Mouse (Mus musculus) kidney, postnatal 36 days (tissue): ENCODE results near the gene Tifab.
"Not testable (repeated sequence)": the region's sequence is repeated elsewhere in the genome, so short reads cannot be mapped to it uniquely, and the experiment has no call there.

Experiments used
- DNase-seq, 2 experiments: peaks; one replicate each; pipeline ENCODE4 v3.0.0; 2021 to 2022; ENCODE audit warnings: mixed read lengths in 2 of 2

Tifab gene

DNA sequence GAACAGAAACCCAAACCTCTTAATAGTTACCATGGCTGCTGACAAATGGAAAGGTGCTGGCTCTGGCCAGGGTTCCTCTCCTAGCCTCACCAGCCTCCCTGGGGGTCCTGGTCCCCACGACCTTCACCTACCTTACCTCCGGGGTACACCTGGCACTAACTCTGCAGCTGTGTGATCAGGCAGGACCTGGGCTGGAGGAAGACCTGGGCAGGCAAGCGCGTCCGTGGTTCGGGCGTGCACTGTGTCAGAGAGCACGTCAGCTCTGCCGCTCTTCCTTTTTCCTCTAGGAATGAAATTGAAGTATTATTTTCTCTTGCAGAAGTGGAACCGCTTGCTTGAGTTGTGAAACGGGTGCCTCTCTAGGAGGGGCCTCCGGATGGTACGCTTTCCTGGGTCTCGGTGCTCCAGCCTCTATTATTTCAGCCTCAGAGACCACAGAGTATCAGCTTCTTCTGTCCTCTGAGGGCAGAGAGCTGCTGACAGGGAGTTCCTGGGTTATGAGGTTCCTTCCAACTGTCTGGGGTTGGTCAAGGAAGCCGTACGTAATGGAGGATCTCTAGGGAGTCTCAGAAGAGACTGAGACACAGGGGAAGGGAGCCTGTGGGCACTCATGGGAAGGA is at the start of gene Tifab:
Gene Tifab (minus strand): TSS at position 470 of the 620 bp plus-strand sequence.
- no peak for DNase-seq

DNA sequence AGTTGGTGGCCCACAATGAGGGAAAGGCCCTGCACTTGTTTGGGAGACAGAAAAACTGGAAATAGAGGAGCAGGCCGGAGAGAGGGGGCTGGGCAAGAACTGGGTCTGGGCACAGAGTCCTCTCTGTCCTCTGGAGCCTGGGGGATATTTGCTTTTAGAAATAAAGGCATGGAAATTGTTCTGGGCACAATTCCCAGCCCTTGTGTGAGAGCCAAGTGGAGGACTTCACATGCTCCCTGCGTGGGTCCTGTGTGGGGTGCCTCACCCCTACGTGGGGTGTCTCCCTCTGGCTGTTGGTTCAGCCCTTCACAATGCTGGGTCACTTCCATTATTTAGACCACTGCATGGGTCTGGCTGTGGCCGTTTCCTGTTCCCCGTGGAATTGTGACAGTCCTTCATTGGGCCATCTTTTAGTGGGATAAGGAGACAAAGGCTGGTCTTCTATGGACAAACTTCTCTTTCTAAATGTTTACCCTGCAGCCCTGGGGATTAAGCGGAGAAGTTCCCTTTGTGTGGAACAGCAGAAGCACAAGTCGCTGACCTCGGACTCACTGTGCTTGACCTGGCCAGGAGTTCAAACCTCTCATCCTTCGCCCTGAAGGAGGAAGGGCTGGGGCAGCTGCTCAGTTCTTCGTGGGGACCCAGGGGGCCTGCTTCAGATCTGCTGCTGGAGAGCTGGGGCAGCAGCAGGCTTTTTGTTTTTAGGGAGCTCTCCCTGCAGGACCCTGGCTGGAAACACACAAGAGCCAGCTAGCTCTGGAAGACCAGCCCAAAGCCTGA is 47.7 kb upstream of the Tifab start:
- no peak for DNase-seq

DNA sequence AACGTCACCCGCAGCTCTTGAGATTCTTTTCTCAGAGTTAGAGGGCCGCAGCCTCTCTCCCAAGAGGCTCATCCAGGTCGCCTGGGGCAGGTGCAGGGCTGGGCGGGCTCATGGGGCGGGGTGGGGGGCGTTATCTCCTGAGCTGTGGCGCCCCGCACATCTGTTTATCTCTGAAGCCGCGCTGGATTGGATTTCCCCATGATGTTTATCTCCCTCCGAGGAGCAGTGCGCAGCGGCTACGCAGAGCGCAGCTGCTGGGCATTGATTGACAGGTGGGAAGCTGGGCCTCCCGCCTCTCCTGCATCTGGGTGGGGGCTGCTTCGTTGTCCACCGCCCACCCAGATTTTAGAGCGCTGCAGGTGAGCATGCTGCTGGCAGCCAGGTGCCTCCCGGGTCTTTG is 44.9 kb upstream of the Tifab start:
- no peak for DNase-seq

DNA sequence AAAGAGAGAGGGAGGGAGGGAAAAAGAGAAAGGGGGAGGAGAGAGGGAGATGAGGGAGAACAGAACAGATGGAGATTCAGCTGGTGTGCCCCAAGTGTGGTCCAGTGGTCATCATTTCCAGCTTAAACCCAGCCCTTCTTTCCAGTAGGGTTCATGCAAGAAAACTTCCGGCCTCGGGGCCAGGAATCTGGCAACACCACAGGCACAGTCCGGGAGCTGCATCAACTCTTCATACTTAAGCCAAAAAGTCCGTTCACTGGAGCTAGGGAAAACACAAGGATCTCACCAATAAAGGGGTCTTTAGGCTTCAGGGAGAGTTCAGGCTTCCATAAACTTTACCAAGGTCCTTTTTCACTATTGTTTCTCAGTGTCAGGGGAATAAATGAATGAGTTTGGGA is 44.2 kb upstream of the Tifab start:
- no peak for DNase-seq

DNA sequence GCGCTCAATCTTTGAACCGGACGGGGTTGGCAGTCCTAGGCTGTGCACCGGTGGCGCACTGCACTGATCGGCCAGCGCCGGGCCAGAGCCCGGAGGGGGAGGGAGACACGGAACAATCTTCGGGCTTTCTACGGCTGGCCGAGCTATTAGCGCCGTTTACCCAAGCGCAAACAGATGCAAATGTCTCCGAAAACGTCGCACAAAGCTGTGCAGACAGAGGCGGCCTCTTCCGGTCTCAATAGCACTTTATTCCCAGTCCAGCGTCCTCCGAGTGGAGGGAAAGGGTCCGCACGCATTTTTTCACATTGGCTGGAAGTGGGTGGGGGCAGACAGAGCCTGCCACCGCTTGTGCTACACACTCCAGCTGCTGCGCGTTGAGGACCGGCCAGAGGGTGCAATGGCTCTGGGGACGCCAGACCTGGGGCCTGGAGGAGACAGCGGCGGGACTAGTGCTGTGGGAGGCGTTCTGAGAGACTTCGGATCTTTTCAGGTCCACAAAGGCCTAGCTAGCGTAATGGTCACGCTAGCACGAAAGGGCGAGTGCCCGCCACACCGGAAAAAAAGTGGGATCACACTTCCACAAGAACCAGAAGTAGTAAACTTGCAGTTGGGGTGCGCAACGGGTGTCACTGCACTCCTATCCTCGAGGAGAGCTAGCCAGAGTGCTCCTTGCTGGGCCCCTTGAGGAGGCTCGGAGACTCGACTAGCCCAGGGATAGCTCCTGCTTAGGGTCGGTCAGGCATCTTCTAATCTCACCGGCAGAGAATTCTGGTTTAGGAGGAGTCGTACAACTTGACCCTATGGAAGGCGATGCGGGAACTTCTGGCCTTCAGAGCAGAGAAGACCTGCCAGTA is 43.5 kb upstream of the Tifab start:
- peak in 1 of 2 experiments; percentile 26 for DNase-seq

DNA sequence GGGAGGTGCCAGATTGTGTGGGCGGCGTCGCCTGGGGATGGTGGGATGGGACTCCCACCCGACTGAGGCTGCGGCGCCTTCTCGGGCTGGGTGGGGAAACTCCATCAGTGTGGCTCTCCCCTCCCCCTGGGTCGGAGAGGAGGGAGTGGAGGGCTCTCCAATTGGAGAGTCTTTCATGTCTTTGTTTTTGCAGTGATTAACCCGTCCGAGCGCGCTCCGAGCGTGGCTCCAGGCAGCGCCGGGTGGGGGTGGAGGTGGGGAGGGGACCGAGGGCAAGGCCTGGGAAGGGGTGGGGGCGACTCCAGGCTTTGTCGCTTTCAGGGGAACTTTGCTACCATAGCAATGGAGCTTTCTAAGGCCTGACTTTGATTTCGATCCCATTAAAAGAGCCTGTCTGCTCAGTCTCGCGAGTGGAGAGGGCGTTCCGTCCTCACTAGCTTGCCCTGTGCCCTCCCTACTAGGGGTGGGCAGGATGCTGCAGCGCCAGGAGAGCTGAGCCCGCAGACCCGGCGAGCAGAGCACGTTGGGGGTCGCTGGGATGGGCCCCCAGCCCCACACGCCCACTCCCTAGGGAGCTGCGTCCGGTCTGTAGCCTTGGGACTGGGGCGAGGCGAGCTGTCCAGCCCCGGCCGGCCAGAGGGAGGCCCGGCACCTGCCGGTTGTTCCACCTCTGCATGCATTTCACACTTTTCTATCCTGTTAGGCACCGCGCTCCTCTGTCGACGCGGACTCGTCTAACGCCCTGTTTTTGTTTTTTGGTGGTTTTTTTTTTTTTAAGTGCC is 42.6 kb upstream of the Tifab start:
- no peak for DNase-seq

DNA sequence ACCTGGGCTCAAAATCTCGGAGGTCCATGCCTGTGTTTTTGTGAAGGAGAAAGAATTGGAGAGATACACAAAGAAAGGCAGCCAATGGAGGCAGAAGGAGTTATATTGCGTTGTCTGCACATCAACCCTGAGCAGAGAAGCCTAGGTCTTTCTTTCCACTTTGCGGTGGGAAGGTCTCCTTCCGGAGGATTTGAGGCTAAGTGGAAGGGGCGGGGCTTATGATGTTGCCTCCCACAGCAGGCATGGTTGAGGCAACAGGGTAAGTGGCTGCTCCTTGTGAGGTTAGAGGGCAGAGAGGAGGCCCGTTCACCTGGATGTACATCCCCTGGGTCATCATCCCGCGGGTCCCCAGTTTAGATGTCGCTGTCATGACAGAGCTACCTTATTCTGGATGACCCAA is 40.6 kb upstream of the Tifab start:
- DNase-seq: no peak

DNA sequence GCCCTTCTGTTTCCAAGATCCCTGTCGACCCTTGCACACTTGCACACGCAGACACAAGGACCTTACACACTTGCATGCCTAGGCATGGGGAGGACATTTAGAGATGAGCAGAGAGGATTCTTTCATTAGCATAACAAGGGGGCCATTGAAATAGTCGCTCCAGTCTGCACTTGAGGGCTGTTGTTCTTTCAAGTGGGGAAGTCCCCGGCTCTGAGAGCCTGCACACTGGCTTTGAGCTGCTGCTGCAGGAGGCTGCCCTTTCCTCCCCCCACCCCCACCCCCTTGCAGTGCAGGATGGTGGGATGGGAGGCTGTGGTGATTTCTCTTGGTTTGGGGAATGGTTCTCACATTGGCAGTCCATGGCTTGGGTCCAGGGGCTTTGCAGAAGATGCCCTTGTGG is 37.4 kb upstream of the Tifab start:
- DNase-seq: no peak

DNA sequence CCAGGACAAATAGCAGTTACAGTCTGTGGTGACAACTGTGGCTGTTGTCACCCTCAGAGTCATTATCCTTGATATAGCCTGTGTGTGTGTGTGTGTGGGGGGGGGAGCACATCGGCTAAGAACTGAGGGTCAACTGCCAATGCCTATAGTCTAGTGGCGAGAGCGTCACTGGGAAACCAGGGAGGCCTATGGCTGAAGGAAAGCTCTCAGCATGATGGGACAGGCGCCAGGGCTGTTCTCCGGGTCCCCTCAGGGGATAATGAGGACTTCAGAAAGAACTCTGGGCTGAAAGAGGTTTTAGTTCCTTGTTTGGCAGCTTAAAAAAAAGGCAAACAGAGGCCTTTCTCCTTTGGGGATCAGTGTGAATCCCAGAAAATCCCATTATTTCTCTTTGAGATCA is 35.9 kb upstream of the Tifab start:
- DNase-seq: no peak

DNA sequence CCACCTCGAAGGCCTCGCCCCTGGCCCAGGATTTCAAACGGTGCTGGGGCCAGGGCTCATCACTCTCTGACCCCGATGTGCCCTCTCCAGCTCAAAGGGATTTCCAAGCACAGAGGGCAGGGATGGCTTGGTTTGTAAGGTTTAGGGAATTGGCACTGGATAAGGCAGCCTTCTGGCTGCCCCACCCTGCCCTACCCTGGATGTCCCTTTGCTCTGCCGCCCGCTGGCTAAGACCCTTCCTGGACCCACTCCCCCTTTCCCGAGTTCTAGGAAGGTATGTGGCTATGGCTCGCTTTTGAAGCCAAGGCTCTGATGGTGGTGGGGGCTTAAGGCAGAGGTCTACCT is 30.4 kb upstream of the Tifab start:
- DNase-seq: no peak

DNA sequence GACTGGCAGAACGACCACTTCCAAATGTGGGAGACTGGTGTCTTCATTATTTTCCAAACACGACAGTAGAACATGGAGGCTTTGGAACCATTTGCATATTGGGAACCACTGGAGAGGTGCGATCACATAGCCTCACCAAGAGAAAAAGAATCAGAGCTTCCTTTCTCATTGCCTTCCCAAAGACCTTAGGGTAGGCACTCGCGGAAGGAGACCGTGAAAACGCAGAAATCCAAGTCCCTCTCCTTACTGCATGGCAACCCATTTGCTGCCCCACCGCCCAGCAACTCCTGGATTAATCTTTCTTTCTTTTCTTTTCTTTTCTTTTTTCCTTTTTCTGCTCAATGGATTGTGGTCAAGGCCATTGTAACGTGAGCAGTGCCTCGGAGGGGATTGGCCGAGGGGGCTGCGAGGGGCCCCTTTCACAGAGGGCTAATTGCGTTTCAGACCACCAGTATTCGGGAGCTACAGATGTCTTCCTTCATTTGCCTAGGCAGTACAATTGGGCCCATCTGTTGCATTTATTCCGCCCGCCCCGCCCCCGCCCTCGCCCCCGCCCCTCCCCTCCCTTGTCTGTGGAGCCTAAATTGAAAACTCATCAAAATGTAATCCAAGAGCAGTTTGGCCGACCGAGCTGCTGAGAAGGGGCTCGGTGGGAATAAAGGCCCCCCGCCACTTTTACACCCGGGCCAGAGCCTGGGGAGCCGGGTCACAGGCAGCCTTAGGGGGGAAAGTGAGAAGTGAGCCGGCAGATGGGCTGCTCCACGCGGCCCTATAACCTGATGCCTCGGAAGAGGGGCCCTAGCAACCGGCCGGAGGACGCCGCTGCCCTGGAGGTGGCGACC is 29.8 kb upstream of the Tifab start:
- DNase-seq: no peak

DNA sequence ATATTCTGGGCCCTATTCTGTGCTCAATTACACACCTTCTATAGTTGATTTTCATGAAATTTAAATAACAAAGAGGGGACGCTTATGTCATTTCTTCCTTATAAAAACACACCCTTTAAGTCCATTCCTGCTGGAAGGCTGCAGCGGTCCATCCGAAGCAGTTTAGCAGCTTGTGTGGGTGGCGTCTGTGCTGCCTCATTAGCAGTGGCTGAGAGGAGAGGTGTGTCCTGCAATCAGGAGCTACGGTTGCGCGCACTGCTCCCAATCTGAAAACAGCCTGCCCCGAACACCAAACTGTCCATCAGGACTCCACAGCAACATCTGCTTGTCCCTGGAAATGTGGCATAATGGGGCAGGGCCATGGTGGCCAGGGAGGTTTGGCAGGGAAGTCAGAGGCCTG is 20.8 kb upstream of the Tifab start:
- no peak for DNase-seq

DNA sequence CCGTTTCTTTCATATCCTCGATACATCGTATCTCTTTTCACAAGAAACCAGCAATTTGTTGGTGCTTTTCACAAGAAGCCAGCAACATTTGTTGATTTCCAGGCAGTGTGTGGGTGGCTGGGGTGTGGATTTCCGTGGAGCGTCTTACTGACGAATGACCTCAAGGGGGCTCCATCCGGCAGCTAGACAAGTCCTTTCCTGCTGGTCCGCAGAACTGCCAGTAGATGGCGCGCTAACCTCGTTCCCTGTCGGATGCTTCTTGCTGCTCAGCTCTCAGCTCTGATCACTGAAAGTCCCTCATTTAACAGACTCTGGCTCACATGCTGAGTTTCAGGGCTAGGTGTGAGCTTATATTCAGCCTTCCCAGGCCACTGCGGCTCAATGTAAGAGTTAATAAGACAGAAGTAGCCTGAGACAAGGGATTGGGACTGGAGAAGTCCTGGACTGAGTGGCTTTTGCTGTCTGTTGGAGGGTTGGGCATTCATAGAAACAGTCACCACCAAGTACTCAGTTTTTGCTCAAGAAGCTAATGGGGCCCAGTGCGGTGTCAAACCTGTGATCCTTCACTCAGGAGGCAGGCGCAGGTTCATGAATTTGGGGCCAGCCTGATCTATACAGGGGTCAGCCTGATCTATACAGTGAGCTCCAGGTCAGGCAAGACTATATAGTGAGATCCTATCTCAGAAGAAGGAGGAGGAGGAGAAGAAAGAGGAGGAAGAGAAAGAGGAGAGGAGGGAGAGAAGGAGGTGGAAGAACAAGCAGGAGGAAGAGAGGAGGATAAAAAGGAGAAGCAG is 19.0 kb upstream of the Tifab start:
- peak; percentile 86 to 90 for DNase-seq

DNA sequence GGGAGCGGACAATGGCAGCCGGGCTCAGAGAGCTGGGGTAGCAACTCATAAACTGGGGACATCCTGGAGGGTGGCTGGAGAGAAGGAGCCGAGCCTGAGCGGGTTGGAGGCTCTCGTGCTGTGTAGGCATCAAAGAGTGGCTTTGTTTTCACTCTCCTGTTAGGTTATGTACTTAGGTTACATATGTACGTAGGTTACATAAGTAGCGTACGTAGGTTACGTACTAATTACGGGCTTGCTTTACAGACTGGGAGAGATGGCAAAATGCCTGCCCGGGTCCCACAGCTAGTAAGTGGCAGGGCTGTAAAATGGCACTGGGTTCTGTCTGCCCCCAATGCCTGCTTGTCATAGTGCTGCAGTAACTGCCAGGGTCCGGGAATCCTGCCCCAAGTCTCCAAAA is 18.3 kb upstream of the Tifab start:
- DNase-seq: no peak

DNA sequence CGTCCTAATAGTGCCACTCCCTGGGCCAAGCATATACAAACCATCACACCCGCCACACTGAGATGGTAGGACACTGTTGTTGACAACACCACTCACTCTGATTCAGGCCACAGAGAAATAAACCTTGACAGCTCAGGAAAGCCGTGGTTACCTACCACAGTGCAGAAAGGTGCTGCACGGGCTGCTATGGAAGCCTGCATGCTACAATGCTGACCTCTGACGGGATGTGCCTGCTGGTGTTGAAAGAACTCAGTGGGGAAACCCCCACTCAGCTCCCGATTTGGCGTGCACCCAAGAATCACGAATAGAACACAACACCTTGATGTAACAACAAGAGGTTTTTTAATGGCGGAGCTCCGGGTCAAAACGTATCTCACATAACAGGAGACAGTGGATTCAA is 17.1 kb upstream of the Tifab start:
- DNase-seq: not testable (repeated sequence)

DNA sequence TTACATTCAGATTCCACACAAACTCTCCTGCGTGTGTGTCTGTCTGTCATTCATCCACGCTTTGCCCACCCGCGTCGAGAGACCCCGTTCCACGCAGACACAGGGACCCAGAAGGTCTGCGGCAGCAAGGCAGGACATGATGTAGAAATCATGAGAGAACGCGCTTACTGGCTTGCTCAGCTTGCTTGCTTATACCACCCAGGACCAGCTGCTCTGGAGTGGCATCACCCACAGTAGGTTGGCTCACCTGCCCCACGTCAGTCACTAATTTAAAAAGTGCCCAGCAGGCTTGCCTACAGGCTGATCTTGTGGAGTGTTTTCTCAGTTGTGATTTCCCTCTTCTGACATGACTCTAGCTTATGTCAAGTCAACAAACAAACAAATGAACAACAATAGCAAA is 15.5 kb upstream of the Tifab start:
- DNase-seq: not testable (repeated sequence)

DNA sequence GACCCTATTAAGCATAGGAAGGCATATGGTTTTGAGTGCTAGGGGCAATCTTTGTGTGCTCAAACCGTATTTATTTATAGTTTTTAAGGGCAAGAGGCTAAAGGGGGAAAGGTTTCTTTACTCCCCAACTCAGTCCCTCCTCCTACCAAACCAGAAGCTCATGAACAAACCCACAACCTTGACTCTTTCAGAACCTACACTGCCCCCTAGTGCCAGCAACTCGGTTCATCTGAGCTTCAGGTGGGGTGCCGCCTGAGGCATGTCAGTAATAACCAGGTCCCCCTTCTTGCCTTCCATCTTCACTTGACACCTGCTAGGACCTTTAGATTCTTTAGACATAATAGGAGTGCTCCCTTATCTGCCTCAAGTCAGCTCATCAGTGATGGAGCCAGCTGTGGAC is 12.5 kb upstream of the Tifab start:
- peak in 1 of 2 experiments; percentile 72 for DNase-seq

DNA sequence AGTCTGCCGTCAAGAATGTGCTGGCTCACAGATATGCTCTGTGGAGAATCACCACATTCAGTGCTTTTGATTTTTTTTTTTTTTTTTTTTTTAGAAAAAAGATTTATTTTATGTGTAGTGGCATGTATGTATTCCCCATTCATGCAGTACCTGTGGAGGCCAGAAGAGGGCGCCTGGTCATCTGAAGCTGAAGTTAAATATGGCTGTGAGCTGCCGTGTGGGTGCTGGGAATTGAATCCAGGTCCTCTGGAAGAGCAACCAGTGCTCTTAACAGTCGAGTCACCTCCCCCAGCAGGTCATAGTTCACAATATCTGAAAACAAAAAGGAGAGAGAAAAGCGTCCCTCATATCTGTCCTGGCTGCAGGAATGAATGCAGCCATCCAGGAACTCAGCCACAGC is 11.0 kb upstream of the Tifab start:
- peak in 1 of 2 experiments; percentile 38 for DNase-seq

DNA sequence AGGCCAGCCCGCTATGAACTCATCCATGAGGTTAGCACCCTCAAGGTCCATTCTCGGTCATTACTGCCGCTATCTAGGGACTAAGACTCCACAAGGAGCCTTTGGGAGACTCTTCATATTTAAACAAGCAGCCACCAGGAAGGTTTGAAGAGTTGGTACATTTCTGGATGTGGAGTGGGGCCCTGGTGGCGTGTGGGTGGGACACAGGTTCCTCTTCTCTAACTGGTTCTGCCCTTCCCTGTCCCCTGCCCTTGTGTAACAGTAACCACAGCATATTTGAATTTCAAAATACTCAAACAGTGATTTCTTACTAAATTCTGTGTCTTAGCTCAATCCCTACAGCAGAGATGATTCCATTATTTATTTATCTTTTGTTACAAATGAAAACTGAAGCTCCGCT is 5.0 kb upstream of the Tifab start:
- DNase-seq: no peak

DNA sequence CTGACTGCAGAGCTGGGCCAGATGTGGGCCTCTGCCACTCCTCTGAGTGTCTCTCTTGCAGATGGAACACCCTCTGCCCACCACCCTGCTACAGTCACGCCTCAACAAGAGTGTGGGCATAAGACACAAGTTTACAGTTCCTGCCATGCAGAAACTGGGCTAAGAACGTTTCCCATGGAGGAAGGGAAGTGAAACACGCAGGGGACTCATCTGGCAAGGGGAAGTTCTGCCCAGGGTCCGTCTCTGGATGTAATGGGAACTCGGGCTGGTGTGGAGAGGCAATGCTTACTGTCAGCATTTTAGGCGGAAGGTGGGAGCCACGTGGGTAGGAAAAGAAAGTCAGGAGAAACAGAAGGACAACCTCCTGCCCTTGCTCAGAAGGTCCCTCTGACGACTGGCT is 2.7 kb upstream of the Tifab start:
- no peak for DNase-seq

DNA sequence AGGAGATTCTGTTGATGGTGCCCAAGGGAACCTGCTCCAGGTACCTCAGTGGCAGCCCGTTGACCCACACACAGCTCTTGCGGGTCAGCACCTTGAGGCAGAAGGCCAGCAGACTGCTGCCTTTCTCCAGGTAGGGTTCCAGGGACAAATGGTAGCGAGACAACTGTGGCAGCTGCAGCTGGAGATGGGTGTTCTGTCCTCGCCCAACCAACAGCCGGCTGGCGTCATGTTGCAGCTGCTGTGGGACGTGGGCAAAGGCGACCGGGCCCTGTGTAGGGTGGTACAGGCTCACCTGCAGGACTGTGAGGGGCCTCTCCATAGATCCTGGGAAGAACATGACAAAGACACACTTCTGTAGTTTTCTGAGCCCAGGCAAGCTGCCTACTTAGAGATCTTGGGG is 2.4 kb downstream of the Tifab start:
- DNase-seq: no peak
